Mouse (Mus musculus) liver, embryonic 14.5 days (tissue): ENCODE results near the gene Calr4. TPM values are rescaled to one million over a fixed set of nuclear protein-coding genes. Genes with fewer than 3 reads are reported as not detected.

ENCODE experiments used
- ATAC-seq: fragments of 200-750 bp; cut with Nextera tagmentation; 2 replicates; pipeline ENCODE4 v1.8.0; 2017; ENCODE audit warnings: moderate number of reproducible peaks, mild to moderate bottlenecking, moderate library complexity; ENCODE audit not compliant: insufficient read depth
- DNase-seq, 3 experiments: peaks; one replicate each; pipeline ENCODE4 v3.0.0-alpha.2; 2012 to 2013; ENCODE audit warnings: low read depth in 3 of 3, low spot score in 3 of 3
- H3K27ac ChIP-seq: fragments of 300-500 bp; sonication (generic); 2 replicates; pipeline ENCODE4 v1.5.1; 2014; ENCODE audit warnings: moderate library complexity, mild to moderate bottlenecking, control low read depth, inconsistent platforms
- H3K27me3 ChIP-seq: fragments of 300-500 bp; sonication (generic); 2 replicates; pipeline ENCODE4 v1.6.1; 2014; ENCODE audit warnings: mild to moderate bottlenecking, low read length, moderate library complexity; ENCODE audit not compliant: control insufficient read depth, insufficient read depth
- H3K36me3 ChIP-seq: fragments of 300-500 bp; sonication (generic); replicated peaks from 2 replicates; pipeline ENCODE4 v1.6.1; 2014; ENCODE audit warnings: low read depth; ENCODE audit not compliant: control insufficient read depth, insufficient read depth
- H3K4me1 ChIP-seq, 2 experiments: fragments of 200-500 bp in 1 of 2; fragments of 300-500 bp in 1 of 2; sonication (generic) in 1 of 2; replicated peaks; 2 replicates each; pipeline ENCODE4 v1.6.1; 2012 to 2014; ENCODE audit warnings: antibody characterized with exemption in 1 of 2, inconsistent platforms in 1 of 2, low read length in 1 of 2; ENCODE audit not compliant: control insufficient read depth in 2 of 2, insufficient read depth in 2 of 2
- H3K4me2 ChIP-seq: fragments of 300-500 bp; sonication (generic); 2 replicates; pipeline ENCODE4 v1.6.1; 2014; ENCODE audit warnings: low read depth, mild to moderate bottlenecking, control low read depth, moderate library complexity
- H3K4me3 ChIP-seq, 2 experiments: fragments of 200-500 bp in 1 of 2; fragments of 300-500 bp in 1 of 2; sonication (generic) in 1 of 2; 2 replicates each; pipeline ENCODE4 v1.5.1; 2012 to 2014; ENCODE audit warnings: low read depth in 2 of 2, low read length in 2 of 2, mild to moderate bottlenecking in 2 of 2, control low read depth in 1 of 2, inconsistent platforms in 1 of 2, moderate library complexity in 1 of 2; ENCODE audit not compliant: insufficient read depth in 1 of 2
- H3K9ac ChIP-seq: fragments of 300-500 bp; sonication (generic); replicated peaks from 2 replicates; pipeline ENCODE4 v1.6.1; 2014; ENCODE audit warnings: mild to moderate bottlenecking, control low read depth, moderate library complexity
- H3K9me3 ChIP-seq: fragments of 300-500 bp; sonication (generic); 2 replicates; pipeline ENCODE4 v1.6.1; 2016; ENCODE audit warnings: low read length, mixed read lengths; ENCODE audit not compliant: control insufficient read depth
- CTCF ChIP-seq: IDR thresholded peaks from 2 replicates; pipeline ENCODE4 v1.5.1; 2016; ENCODE audit warnings: antibody characterized with exemption, low read depth, control low read depth
- EP300 ChIP-seq: IDR thresholded peaks from 2 replicates; pipeline ENCODE4 v1.6.1; 2016; ENCODE audit warnings: antibody characterized with exemption, low read depth
- WGBS: fragments of 180-500 bp; shearing (Covaris S2); extraction: QIAGEN DNeasy Blood & Tissue Kit; methylation state at CpG from one replicate; pipeline ENCODE4 v1.1.7; 2014; ENCODE audit not compliant: insufficient replicate concordance; 5-methylcytosine and 5-hydroxymethylcytosine counted together
- polyA plus RNA-seq, 2 experiments: library from polyadenylated mRNA; depleted of rRNA in 1 of 2; stranded (reverse) in 1 of 2; unstranded in 1 of 2; fragments of >200 nt; fragmentation: Nextera tagmentation in 1 of 2; extraction: Ambion mirVana in 1 of 2; gene quantifications; 2 replicates each; pipeline versions ENCODE4 v1.2.1 to v1.2.3; 2012 to 2014

Calr4 gene
- polyA plus RNA-seq, 2 experiments, result 0.03 TPM; not detected in 1

GRCm38 (mm10) chr4:109281946-109282345 is 47.7 kb downstream of the Calr4 start:
- no peaks in the 10 kb centered on the region for H3K27me3 ChIP-seq
- 44% methylated on average over 1 of the region's 1 CpGs for WGBS
- peak overlapping the region; percentile 30; the same call in 1 of the 2 replicates for H3K27ac ChIP-seq
- H3K4me2 ChIP-seq, result peak overlapping the region; percentile 91
- H3K4me1 ChIP-seq, result peaks cover 21 to 22% of the 10 kb centered on the region in 2 experiments
- H3K9me3 ChIP-seq, result no peaks in the 10 kb centered on the region
- TF ChIP-seq CTCF, result no peak
- TF ChIP-seq EP300, result no peak
- peak overlapping the region; percentile 47 for H3K9ac ChIP-seq
- H3K36me3 ChIP-seq, result no peaks in the 10 kb centered on the region
- ATAC-seq, result no peak
- H3K4me3 ChIP-seq, result peak overlapping the region; percentile 18 to 99; a peak in 3 of 4 replicates
- DNase-seq, result peak in 1 of 3 experiments; percentile 14

- peaks cover 2 to 4% of the 10 kb centered on the region in 2 experiments; a peak in 3 of 4 replicates for H3K4me1 ChIP-seq
- no peak overlapping the region for H3K4me3 ChIP-seq
- H3K9me3 ChIP-seq, result no peaks in the 10 kb centered on the region
- no peak for ATAC-seq
- DNase-seq, result no peak
- H3K36me3 ChIP-seq, result no peaks in the 10 kb centered on the region
- no peak overlapping the region for H3K9ac ChIP-seq
- H3K27ac ChIP-seq, result no peak overlapping the region
- TF ChIP-seq CTCF (no peak), EP300 (no peak)
- no peaks in the 10 kb centered on the region for H3K27me3 ChIP-seq
- H3K4me2 ChIP-seq, result no peak overlapping the region
These were observed 60.3 kb downstream of the Calr4 start for GRCm38 (mm10) chr4:109294629-109295028.

DNA sequence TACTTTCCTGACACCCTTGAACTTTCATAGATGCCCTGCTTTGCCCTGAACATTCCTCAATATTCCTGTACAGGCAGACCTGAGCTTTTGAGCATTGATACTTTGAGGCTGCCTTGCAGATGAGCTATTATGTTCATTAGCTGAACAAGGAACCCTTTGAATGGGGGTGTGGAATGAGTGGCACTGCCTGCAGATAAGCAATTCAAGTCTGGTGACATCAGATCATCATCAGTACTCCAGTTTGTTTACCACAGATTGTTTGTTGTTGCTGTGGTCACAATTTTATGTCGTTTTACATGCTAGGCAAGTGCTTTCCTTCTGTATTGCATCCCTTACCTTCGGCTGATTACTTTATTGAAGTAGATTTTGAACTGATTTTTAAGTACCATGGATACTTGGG is 62.2 kb downstream of the Calr4 start:
- TF ChIP-seq CTCF (no peak), EP300 (no peak)
- no peak overlapping the region for H3K4me2 ChIP-seq
- peaks cover 2 to 4% of the 10 kb centered on the region in 2 experiments; a peak in 3 of 4 replicates for H3K4me1 ChIP-seq
- ATAC-seq, result no peak
- H3K27ac ChIP-seq, result no peak overlapping the region
- no peaks in the 10 kb centered on the region for H3K9me3 ChIP-seq
- no peak overlapping the region for H3K4me3 ChIP-seq
- no peaks in the 10 kb centered on the region for H3K27me3 ChIP-seq
- WGBS, result 51% methylated on average over 2 of the region's 2 CpGs
- no peak overlapping the region for H3K9ac ChIP-seq
- H3K36me3 ChIP-seq, result no peaks in the 10 kb centered on the region
- no peak for DNase-seq

- H3K4me1 ChIP-seq, result peaks cover 2 to 4% of the 10 kb centered on the region in 2 experiments; a peak in 3 of 4 replicates
- DNase-seq, result no peak
These were observed 64.9 kb downstream of the Calr4 start for GRCm38 (mm10) chr4:109299136-109299535.

More at GRCm38 (mm10) chr4:109299136-109299535, 64.9 kb downstream of the Calr4 start:
- H3K27ac ChIP-seq, result no peak overlapping the region
- no peaks in the 10 kb centered on the region for H3K36me3 ChIP-seq
- H3K4me2 ChIP-seq, result no peak overlapping the region
- no peak overlapping the region for H3K4me3 ChIP-seq
- TF ChIP-seq CTCF (no peak), EP300 (no peak)
- no peaks in the 10 kb centered on the region for H3K9me3 ChIP-seq
- H3K27me3 ChIP-seq, result no peaks in the 10 kb centered on the region
- H3K9ac ChIP-seq, result no peak overlapping the region
- no peak for ATAC-seq

Other genes starting within 250 kb of the Calr4 start
- 31.8 and 40.4 TPM in 2 replicates for gene Nrd1, start 233.8 kb upstream of the Calr4 start, polyA plus RNA-seq (2012; rRNA removed)
- 23.0 and 23.6 TPM in 2 replicates for gene Nrd1, start 233.8 kb upstream of the Calr4 start, polyA plus RNA-seq (2014; fragmentation: Nextera tagmentation; extraction: Ambion mirVana)
- 10.2 and 17.7 TPM in 2 replicates for gene Osbpl9, start 32.2 kb upstream of the Calr4 start, polyA plus RNA-seq (2012; rRNA removed)
- 25.4 and 27.0 TPM in 2 replicates for gene Osbpl9, start 32.2 kb upstream of the Calr4 start, polyA plus RNA-seq (2014; fragmentation: Nextera tagmentation; extraction: Ambion mirVana)
- 14.9 and 20.7 TPM in 2 replicates for gene Eps15, start 45.8 kb downstream of the Calr4 start, polyA plus RNA-seq (2012; rRNA removed)
- gene Eps15, start 45.8 kb downstream of the Calr4 start, polyA plus RNA-seq (2014; fragmentation: Nextera tagmentation; extraction: Ambion mirVana), result 40.1 and 43.0 TPM in 2 replicates
- 8.7 and 11.7 TPM in 2 replicates for gene Ttc39a, start 172.1 kb downstream of the Calr4 start, polyA plus RNA-seq (2012; rRNA removed)
- 13.6 and 15.4 TPM in 2 replicates for gene Ttc39a, start 172.1 kb downstream of the Calr4 start, polyA plus RNA-seq (2014; fragmentation: Nextera tagmentation; extraction: Ambion mirVana)